Mouse (Mus musculus) hindbrain, embryonic 13.5 days (tissue): ENCODE data around the gene Slc35e3. TPM values are rescaled to one million over a fixed set of nuclear protein-coding genes. Genes with fewer than 3 reads are reported as not detected.

Experiments used
- ATAC-seq: fragments of 200-750 bp; cut with Nextera tagmentation; 2 replicates; pipeline ENCODE4 v1.8.0; 2017; ENCODE audit warnings: moderate TSS enrichment; ENCODE audit not compliant: low FRiP score
- H3K27ac ChIP-seq: fragments of 300-500 bp; sonication (generic); 2 replicates; pipeline ENCODE4 v1.5.1; 2015; ENCODE audit warnings: inconsistent platforms, mild to moderate bottlenecking, moderate library complexity
- H3K27me3 ChIP-seq: fragments of 300-500 bp; sonication (generic); 2 replicates; pipeline ENCODE4 v1.6.1; 2015; ENCODE audit warnings: mild to moderate bottlenecking, inconsistent platforms
- H3K36me3 ChIP-seq: fragments of 300-500 bp; sonication (generic); 2 replicates; pipeline ENCODE4 v1.6.1; 2015; ENCODE audit warnings: mild to moderate bottlenecking, inconsistent platforms
- H3K4me1 ChIP-seq: fragments of 300-500 bp; sonication (generic); replicated peaks from 2 replicates; pipeline ENCODE4 v1.6.1; 2015; ENCODE audit warnings: inconsistent platforms
- H3K4me2 ChIP-seq: fragments of 300-500 bp; sonication (generic); 2 replicates; pipeline ENCODE4 v1.6.1; 2015; ENCODE audit warnings: inconsistent platforms, mild to moderate bottlenecking, moderate library complexity
- H3K4me3 ChIP-seq: fragments of 300-500 bp; sonication (generic); 2 replicates; pipeline ENCODE4 v1.5.1; 2015; ENCODE audit warnings: mild to moderate bottlenecking, inconsistent platforms
- H3K9ac ChIP-seq: fragments of 300-500 bp; sonication (generic); 2 replicates; pipeline ENCODE4 v1.6.1; 2015; ENCODE audit warnings: mild to moderate bottlenecking, inconsistent platforms
- H3K9me3 ChIP-seq: fragments of 300-500 bp; sonication (generic); 2 replicates; pipeline ENCODE4 v1.6.1; 2016; ENCODE audit warnings: inconsistent platforms
- WGBS: fragments of 180-500 bp; shearing (Covaris S2); methylation state at CpG from one replicate; pipeline ENCODE4 v1.1.7; 2015; 5-methylcytosine and 5-hydroxymethylcytosine counted together
- polyA plus RNA-seq: library from polyadenylated mRNA; unstranded; fragments of >200 nt; fragmentation: Nextera tagmentation; extraction: Ambion mirVana; gene quantifications from 2 replicates; pipeline ENCODE4 v1.2.1, GENCODE M21; 2015

Slc35e3 gene
- polyA plus RNA-seq, 1 experiment from 2014 or later = 31.1 TPM

DNA sequence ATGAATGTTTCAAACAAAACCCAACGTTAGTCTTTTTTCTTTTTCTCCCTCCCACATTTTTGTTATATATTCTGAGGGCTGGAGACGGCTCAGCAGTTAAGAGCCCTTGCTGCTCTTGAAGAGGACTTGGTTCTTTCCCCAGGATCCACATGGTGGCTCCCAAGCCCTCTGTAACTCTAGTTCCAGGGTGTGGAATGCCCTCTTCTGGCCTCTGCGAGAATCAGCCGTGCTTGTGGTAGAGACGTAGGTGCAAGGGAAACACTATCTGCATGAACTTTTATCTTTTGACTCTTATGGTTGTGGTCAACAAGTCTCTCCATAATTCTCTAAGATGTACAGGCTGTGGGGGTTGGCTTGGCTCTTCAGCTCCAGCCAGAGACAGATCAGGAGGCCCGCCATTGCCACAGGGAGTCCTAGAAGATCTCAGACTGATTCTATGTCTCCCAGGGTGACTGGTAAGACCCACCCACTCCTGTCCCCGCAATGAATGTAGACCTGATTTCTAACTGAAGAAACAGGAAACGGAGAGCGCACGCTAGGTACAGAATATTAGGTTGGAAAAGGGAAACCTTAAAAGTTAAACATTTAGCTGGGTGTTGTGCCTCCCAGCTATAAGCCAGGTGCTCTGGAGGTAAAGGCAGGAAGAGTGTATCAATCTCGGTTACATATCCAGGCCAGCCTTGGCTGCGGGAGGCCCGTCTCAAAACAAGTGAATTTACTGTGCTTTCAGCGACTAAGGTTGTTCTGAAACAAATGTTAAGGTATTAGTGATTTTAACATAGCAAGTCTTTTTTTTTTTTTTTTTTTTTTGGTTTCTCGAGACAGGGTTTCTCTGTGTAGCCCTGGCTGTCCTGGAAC is 14.7 kb downstream of the Slc35e3 start:
- peaks cover 20% of the 10 kb centered on the region for H3K36me3 ChIP-seq
- ATAC-seq = no peak
- no peak overlapping the region for H3K4me2 ChIP-seq
- 65% methylated on average over 15 of the region's 15 CpGs for WGBS
- H3K4me1 ChIP-seq = no peaks in the 10 kb centered on the region
- H3K27me3 ChIP-seq = no peaks in the 10 kb centered on the region
- no peak overlapping the region for H3K9ac ChIP-seq
- no peak overlapping the region for H3K27ac ChIP-seq
- H3K9me3 ChIP-seq = no peaks in the 10 kb centered on the region
- H3K4me3 ChIP-seq = no peak overlapping the region

DNA sequence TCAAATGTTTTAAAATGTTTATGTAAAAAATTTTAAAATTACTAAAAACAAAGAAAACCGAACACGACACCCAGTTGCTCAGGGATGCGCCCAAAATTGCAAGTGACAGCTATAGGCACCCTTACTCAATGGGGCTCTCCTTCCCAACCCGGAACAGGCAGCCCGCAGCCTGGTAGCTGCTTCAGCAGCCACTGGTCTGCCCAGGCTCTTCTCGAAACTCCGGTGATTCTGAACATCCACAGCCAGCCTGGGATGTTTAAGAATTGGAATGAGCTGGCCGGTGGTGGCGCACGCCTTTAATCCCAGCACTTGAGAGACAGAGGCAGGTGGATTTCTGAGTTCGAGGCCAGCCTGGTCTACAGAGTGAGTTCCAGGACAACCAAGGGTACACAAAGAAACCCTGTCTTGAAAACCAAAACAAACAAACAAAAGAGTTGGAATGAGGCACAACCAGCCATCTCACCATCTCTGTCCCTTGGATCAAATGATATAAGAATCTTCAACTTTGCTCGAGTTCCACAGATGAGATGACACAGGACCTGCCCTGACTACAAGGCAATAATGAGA is 15.4 kb downstream of the Slc35e3 start:
- H3K4me1 ChIP-seq = no peaks in the 10 kb centered on the region
- no peak overlapping the region for H3K4me3 ChIP-seq
- peaks cover 14% of the 10 kb centered on the region for H3K36me3 ChIP-seq
- H3K27ac ChIP-seq = no peak overlapping the region
- 95% methylated on average over 12 of the region's 12 CpGs for WGBS
- ATAC-seq = no peak
- H3K9ac ChIP-seq = no peak overlapping the region
- no peaks in the 10 kb centered on the region for H3K9me3 ChIP-seq
- no peaks in the 10 kb centered on the region for H3K27me3 ChIP-seq
- H3K4me2 ChIP-seq = no peak overlapping the region

DNA sequence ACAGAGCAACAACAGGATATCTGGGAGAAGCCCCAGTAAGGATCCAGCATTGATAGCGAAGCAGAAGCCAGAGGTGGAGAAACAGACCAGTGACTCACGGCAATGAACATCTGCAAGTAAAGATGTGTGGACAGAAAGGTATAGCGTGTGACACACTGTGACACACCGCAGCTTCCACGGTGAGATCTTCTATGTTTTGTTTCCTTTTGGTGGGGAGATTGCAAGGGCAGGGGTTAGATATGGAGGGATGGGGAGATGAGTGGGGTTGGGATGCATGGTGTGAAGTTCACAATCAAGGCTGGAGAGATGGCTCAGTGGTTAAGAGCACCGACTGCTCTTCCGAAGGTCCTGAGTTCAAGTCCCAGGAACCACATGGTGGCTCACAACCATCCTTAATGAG is 16.0 kb downstream of the Slc35e3 start:
- Histone ChIP-seq H3K9me3 (no peaks in the 10 kb centered on the region), H3K4me2 (no peak overlapping the region), H3K27me3 (no peaks in the 10 kb centered on the region), H3K27ac (no peak overlapping the region), H3K9ac (no peak overlapping the region), H3K4me3 (no peak overlapping the region), H3K4me1 (no peaks in the 10 kb centered on the region), H3K36me3 (peaks cover 10% of the 10 kb centered on the region)
- ATAC-seq = no peak
- WGBS = 97% methylated on average over 7 of the region's 7 CpGs

DNA sequence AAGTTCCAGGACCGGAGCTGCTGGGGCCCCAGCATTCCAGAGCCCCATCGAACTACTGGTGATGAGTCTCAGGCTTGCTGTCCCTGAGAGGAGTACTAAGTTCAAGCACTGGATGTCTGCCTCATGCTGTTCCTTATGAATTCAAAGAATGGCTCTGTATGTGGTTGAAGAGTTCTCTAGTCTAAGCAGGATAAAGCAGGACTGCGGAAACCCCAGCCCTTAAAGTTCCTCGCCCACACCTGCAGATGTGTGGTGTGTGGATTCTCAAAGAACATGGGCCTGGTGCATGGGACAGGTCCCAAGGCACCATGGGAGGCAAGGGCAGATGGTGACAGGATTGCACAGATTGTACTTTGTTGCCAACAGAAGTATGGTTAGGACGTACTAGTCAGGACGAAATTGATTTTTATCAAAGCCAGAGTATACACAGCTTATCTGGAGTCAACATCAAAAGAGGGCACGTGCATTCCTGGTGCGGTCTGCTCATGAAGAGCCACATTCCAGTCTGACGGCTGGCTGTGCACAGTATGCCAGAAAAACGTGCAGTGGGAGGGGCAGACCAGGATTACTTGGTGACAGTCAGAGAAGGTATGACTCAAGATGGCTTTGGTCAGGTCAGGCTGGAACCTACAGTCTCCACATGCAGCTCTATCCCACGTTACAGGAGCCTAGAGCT is 16.9 kb downstream of the Slc35e3 start:
- no peak for ATAC-seq
- Histone ChIP-seq H3K4me3 (no peak overlapping the region), H3K27me3 (no peaks in the 10 kb centered on the region), H3K36me3 (peaks cover 10% of the 10 kb centered on the region), H3K27ac (no peak overlapping the region), H3K9me3 (no peaks in the 10 kb centered on the region), H3K4me1 (no peaks in the 10 kb centered on the region), H3K9ac (no peak overlapping the region), H3K4me2 (no peak overlapping the region)
- WGBS = 86% methylated on average over 11 of the region's 11 CpGs

DNA sequence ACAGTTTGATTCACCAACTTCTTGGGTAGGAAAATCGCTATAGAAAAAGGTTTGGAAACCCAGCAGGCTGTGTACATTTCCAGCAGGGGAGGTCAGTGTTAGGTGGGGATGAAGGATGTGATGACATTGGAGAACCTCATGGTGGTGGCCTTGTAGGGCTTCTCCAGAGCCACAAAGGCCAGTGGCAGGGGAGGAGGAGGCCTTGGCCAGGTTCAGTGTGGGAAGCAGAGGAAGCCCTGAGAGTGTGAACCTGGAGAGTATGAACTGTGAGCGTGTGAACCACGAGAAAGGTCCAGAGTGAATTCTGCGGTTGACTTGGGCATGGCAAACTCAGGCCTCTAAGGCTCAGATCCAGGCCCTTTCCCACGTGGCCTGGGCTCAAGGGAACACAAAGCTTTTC is 17.6 kb downstream of the Slc35e3 start:
- Histone ChIP-seq H3K36me3 (peaks cover 10% of the 10 kb centered on the region), H3K9ac (no peak overlapping the region), H3K4me3 (no peak overlapping the region), H3K9me3 (no peaks in the 10 kb centered on the region), H3K27ac (no peak overlapping the region), H3K27me3 (no peaks in the 10 kb centered on the region), H3K4me1 (no peaks in the 10 kb centered on the region), H3K4me2 (no peak overlapping the region)
- 86% methylated on average over 5 of the region's 5 CpGs for WGBS
- ATAC-seq = no peak

DNA sequence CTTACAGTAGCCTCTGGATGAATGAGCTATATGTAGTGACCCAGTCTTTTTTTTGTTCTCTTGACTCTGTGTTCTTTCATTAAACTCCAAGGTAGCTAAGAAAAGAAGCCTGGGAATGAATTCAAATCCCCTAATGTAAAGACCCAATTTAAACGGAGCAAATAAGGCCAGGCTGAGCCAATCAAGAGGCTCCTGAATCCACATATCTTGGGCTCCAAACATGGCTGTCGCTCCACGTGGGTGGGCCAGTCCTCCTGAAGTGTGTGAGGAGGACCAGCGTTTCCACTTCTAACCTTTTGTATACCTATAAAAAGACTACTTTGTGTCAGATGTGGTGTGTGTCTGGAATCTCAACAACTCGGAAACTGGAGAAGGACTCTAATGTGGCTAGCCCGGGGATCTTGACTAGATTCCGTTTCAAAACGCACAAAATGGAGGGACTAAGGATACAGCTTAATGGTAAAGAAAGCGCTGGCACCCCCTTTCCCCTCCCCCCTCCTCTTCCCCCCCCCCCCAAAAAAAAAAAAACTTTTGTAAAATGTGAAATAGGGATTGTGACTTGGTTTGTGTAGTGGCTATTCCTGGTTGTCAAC is 18.6 kb downstream of the Slc35e3 start:
- Histone ChIP-seq H3K9ac (no peak overlapping the region), H3K4me3 (no peak overlapping the region), H3K4me2 (no peak overlapping the region), H3K36me3 (peaks cover 2% of the 10 kb centered on the region; the same call in 1 of the 2 replicates), H3K4me1 (no peaks in the 10 kb centered on the region), H3K27ac (no peak overlapping the region), H3K27me3 (no peaks in the 10 kb centered on the region), H3K9me3 (no peaks in the 10 kb centered on the region)
- WGBS = 87% methylated on average over 9 of the region's 9 CpGs
- no peak for ATAC-seq

DNA sequence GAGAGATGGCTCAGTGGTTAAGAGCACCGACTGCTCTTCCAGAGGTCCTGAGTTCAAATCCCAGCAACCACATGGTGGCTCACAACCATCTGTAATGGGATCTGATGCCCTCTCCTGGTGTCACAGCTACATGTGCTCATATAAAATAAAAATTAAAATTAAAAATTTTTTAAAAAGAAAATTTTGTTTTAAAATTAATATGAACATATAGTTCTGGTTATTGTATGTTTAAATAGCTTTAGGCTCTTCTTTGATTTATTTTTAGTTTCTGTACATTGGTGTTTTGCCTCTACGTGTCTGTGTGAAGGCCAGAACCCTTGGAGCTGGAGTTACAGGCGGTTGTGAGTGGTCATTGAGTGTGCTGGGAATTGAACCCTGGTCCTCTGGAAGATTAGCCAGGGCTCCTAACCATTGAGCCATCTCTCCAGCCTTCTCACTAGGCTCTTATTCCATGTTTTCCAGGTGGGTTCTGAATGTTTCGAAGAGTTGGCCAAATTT is 19.2 kb downstream of the Slc35e3 start:
- Histone ChIP-seq H3K27ac (no peak overlapping the region), H3K36me3 (no peaks in the 10 kb centered on the region), H3K9ac (no peak overlapping the region), H3K9me3 (no peaks in the 10 kb centered on the region), H3K4me2 (no peak overlapping the region), H3K4me3 (no peak overlapping the region), H3K27me3 (no peaks in the 10 kb centered on the region), H3K4me1 (no peaks in the 10 kb centered on the region)
- 97% methylated on average over 4 of the region's 4 CpGs for WGBS
- no peak for ATAC-seq

DNA sequence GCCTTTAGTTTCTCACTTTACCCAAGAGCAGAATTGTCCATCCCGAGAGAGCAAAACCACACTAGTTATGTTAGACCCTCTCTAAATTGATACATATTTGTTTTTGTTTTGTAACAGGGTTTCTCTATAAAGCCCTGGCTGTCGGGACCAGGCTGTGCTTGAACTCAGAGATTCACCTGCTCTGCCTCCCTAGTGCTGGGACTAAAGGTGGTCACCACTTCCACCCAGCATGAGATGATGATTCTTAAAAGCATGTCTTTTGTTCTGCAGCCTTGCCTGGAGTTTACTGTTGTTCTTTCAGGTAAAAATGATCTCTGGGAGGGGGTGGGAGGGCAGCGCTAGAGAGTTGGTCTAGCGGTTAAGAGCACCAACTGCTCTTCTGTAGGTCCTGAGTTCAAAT is 19.8 kb downstream of the Slc35e3 start:
- no peak overlapping the region for H3K27ac ChIP-seq
- no peaks in the 10 kb centered on the region for H3K4me1 ChIP-seq
- WGBS = 96% methylated on average over 4 of the region's 4 CpGs
- no peaks in the 10 kb centered on the region for H3K36me3 ChIP-seq
- H3K27me3 ChIP-seq = no peaks in the 10 kb centered on the region
- no peak overlapping the region for H3K9ac ChIP-seq
- ATAC-seq = no peak
- H3K4me2 ChIP-seq = no peak overlapping the region
- no peaks in the 10 kb centered on the region for H3K9me3 ChIP-seq
- no peak overlapping the region for H3K4me3 ChIP-seq

DNA sequence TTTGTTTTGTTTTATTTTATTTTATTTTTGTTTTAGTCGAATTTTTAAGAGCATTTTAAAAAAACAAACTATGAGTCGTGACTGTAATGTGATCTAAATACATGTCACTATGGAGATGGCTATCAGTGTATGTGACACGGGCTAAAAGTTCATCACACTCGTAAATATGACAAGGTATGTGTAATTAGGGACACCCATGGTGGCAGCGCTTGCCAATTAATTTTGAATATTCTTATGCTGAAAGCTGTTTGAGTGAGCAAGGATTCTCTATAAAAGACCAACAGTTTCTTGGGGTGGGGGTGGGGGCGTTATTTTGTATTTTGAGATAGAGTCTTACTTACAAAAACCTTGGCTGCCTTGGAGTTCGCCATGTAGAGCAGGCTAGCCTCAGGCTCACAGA is 20.5 kb downstream of the Slc35e3 start:
- no peak overlapping the region for H3K27ac ChIP-seq
- H3K36me3 ChIP-seq = no peaks in the 10 kb centered on the region
- H3K4me1 ChIP-seq = no peaks in the 10 kb centered on the region
- 80% methylated on average over 7 of the region's 7 CpGs for WGBS
- no peak overlapping the region for H3K9ac ChIP-seq
- no peaks in the 10 kb centered on the region for H3K9me3 ChIP-seq
- H3K4me3 ChIP-seq = no peak overlapping the region
- ATAC-seq = no peak
- H3K4me2 ChIP-seq = no peak overlapping the region
- H3K27me3 ChIP-seq = no peaks in the 10 kb centered on the region

DNA sequence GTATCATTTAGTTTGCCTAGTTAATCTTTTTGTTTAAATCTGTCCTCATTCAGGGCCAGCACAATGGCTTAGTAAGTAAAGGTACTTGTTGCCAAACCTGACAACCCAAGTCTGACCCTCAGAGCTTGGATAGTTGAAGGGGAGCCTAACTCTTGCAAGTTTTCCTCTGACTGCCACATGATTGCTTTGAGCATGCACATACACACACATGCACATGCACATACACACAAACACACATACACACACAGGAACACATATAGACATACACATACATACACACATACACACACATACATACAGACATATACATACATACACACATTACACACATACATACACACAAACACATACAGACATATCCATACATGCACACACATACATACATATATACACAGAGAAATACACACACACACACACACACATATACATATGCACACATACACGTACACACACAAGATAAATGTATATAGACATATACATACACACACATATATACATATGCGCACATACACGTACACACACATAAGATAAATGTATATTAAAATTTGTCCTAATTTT is 21.3 kb downstream of the Slc35e3 start:
- Histone ChIP-seq H3K4me2 (no peak overlapping the region), H3K9me3 (no peaks in the 10 kb centered on the region), H3K36me3 (no peaks in the 10 kb centered on the region), H3K27me3 (no peaks in the 10 kb centered on the region), H3K4me3 (no peak overlapping the region), H3K4me1 (no peaks in the 10 kb centered on the region), H3K9ac (no peak overlapping the region), H3K27ac (no peak overlapping the region)
- ATAC-seq = no peak
- WGBS = 95% methylated on average over 3 of the region's 3 CpGs

DNA sequence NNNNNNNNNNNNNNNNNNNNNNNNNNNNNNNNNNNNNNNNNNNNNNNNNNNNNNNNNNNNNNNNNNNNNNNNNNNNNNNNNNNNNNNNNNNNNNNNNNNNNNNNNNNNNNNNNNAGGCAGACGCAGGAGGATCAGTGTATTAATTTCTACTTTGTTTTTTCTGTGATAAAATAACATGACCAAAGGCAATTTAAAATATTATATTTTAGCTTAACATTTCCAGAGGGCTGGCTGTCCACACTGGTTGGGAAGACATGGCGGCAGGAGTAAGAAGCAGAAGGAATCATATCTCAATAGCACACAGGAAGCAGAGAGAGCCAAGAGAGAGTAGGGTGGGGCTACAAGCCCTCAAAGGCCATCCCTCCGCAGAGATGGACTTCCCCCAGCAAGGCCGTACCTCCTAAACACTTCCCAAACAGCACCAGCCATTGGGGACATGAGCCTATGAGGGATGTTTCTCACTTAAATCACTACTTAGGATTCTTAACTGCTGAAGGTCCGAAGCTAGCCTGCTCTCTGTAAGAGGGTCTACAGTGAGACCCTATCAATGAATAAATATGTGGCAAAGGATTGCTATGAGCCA is 21.9 kb downstream of the Slc35e3 start:
- Histone ChIP-seq H3K27me3 (no peaks in the 10 kb centered on the region), H3K9ac (no peak overlapping the region), H3K4me3 (no peak overlapping the region), H3K4me2 (no peak overlapping the region), H3K36me3 (no peaks in the 10 kb centered on the region), H3K9me3 (no peaks in the 10 kb centered on the region), H3K4me1 (no peaks in the 10 kb centered on the region), H3K27ac (no peak overlapping the region)
- ATAC-seq = no peak
- WGBS = 84% methylated on average over 5 of the region's 5 CpGs
